ENCODE assay signal across 9 mouse cellular contexts in the genomic region with DNA sequence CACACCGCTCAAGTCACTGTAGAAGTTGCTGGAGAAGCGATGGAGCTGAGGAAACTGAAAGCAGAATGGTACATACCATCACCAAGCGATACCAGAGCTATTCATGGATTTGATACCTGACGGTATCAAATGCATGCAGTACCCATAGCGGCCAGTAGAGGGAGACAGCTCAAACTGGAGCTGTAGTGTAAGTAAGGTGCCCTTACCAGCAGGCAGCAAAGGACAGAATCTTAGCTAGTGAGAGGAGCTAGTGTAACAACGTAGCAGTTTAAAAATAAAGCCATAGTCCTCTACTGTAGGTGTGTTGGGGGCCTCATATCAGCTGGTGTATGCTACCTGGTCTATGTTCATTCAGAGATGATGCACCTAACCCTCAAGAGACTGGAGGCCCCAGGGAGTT. TPM values are rescaled to one million over a fixed set of nuclear protein-coding genes. Genes with fewer than 3 reads are reported as not detected.
DNase-seq lines count a peak whose midpoint lies in the region; ATAC-seq and TF ChIP-seq lines count a peak whose summit lies in the region.
"Had no signal": no experiment of that assay in that cellular context is flagged by ENCODE, and none has a peak within 500 bp of the region (broad histone marks: within the 10 kb centered on the region; RNA-seq: fewer than 3 reads in every experiment).

No protein-coding gene starts in this region.

- no peak overlapping the region for H3K27ac ChIP-seq in heart, embryonic 16.5 days (ENCODE audit: low read length)
- no peak overlapping the region for H3K27ac ChIP-seq in liver, postnatal 0 days (ENCODE audit: low read depth)

- H3K4me3 ChIP-seq in heart, embryonic 16.5 days (ENCODE audit: low read length), result no peak overlapping the region
- no peak overlapping the region for H3K4me3 ChIP-seq in liver, postnatal 0 days (ENCODE audit: low read depth, low read length)

- no peaks in the 10 kb centered on the region for H3K4me1 ChIP-seq in heart, embryonic 16.5 days (ENCODE audit: control insufficient read depth, insufficient read depth, low read length)
- no peaks in the 10 kb centered on the region for H3K4me1 ChIP-seq in liver, postnatal 0 days (ENCODE audit: insufficient read depth)

- peak; percentile 90 for ATAC-seq in CD4-positive, CD25-positive, alpha-beta regulatory T cell, adult 4 months
- peak; percentile 55; the same call in 1 of the 2 replicates for ATAC-seq in heart, embryonic 16.5 days (replicated peaks; ENCODE audit: extremely low read depth, insufficient read depth, low FRiP score)
- peak; percentile 47; the same call in 1 of the 2 replicates for ATAC-seq in liver, postnatal 0 days
- peak; percentile 81 for ATAC-seq in neutrophil, adult 5-6 weeks (ENCODE audit: extremely low read depth, insufficient number of reproducible peaks, low FRiP score, poor library complexity, severe bottlenecking)

- TF ChIP-seq CTCF in liver, postnatal 0 days (IDR thresholded peaks at IDR 0.05; ENCODE audit: low read depth), result peak; percentile 98

- H3K4me2 ChIP-seq in heart, embryonic 16.5 days (ENCODE audit: low read depth, low read length), result no peak overlapping the region; the same call in 1 of the 2 replicates
- H3K4me2 ChIP-seq in liver, postnatal 0 days (ENCODE audit: low read depth, low read length), result no peak overlapping the region

- H3K9ac ChIP-seq in heart, embryonic 16.5 days (ENCODE audit: low read length), result no peak overlapping the region
- H3K9ac ChIP-seq in liver, postnatal 0 days (replicated peaks), result no peak overlapping the region

- no peak for TF ChIP-seq EP300 in liver, postnatal 0 days (IDR thresholded peaks at IDR 0.05; ENCODE audit: low read depth)

- peak; percentile 63 to 66 for DNase-seq in adrenal gland, adult 18-20 months (ENCODE audit: low spot score in 2 of 2)
- peak; percentile 80 for DNase-seq in embryo, embryonic 11 days
- DNase-seq in kidney, postnatal 10 days, result peak; percentile 82
- peak; percentile 81 for DNase-seq in liver, postnatal 0 days
- DNase-seq in thymus, postnatal 36 days, result peak; percentile 15 to 41

- 0 out of 2 replicates have a peak, but pooled peaks cover 2% of the 10 kb centered on the region for H3K36me3 ChIP-seq in heart, embryonic 16.5 days (ENCODE audit: control insufficient read depth, insufficient read depth)
- 0 out of 2 replicates have a peak, but pooled peaks cover 1% of the 10 kb centered on the region for H3K36me3 ChIP-seq in liver, postnatal 0 days (replicated peaks; ENCODE audit: insufficient read depth, low read length)

- 8% methylated on average over 6 of the region's 6 CpGs for WGBS in heart, embryonic 16.5 days
- 14% methylated on average over 6 of the region's 6 CpGs for WGBS in liver, postnatal 0 days (ENCODE audit: insufficient replicate concordance)

- H3K27me3 ChIP-seq in heart, embryonic 16.5 days (ENCODE audit: control insufficient read depth, insufficient read depth, low read length), result no peaks in the 10 kb centered on the region
- no peaks in the 10 kb centered on the region for H3K27me3 ChIP-seq in liver, postnatal 0 days (ENCODE audit: insufficient read depth, low read length)

- H3K9me3 ChIP-seq in heart, embryonic 16.5 days (replicated peaks; ENCODE audit: control insufficient read depth, low read length), result no peaks in the 10 kb centered on the region
- H3K9me3 ChIP-seq in liver, postnatal 0 days (ENCODE audit: low read length), result no peaks in the 10 kb centered on the region

RNA-seq across cellular contexts. Expression of gene Cyp4v3, which starts 12.0 kb away (rescaled TPM):
- 10 to 100 TPM; 15.4 to 17.4 TPM for polyA plus RNA-seq in CD4-positive, CD25-positive, alpha-beta regulatory T cell, adult 4 months (2017; shearing (Covaris generic))
- 10 to 100 TPM; 23.5 to 23.7 TPM for total RNA-seq in adrenal gland, adult 18-20 months (2021)
- polyA plus RNA-seq in heart, embryonic 16.5 days (2015; fragmentation: Nextera tagmentation; extraction: Ambion mirVana), result 0.81 and 1.1 TPM in 2 replicates
- 8.0 and 8.4 TPM in 2 replicates for polyA plus RNA-seq in liver, postnatal 0 days (2015; fragmentation: Nextera tagmentation; extraction: Ambion mirVana)
- total RNA-seq in neutrophil, adult 5-6 weeks (2017), result 12.7 and 14.5 TPM in 2 replicates

RNA-seq across cellular contexts. Expression of gene Gm45753, which starts 36.8 kb away (rescaled TPM):
- polyA plus RNA-seq in CD4-positive, CD25-positive, alpha-beta regulatory T cell, adult 4 months (2017; shearing (Covaris generic)), result not detected
- not detected for total RNA-seq in adrenal gland, adult 18-20 months (2021)
- polyA plus RNA-seq in heart, embryonic 16.5 days (2015; fragmentation: Nextera tagmentation; extraction: Ambion mirVana), result 0.11 TPM in 1 of 2 replicates, not detected in the other
- polyA plus RNA-seq in liver, postnatal 0 days (2015; fragmentation: Nextera tagmentation; extraction: Ambion mirVana), result 41.6 and 42.7 TPM in 2 replicates
- not detected in 2 replicates for total RNA-seq in neutrophil, adult 5-6 weeks (2017)
- polyA plus RNA-seq: frontal cortex, adult 2 months had no signal

RNA-seq across cellular contexts. Expression of gene Fam149a, which starts 37.1 kb away (rescaled TPM):
- not detected for polyA plus RNA-seq in CD4-positive, CD25-positive, alpha-beta regulatory T cell, adult 4 months (2017; shearing (Covaris generic))
- 10 to 100 TPM in 1 of 2 experiments, 1 to 10 TPM in 1; 9.8 to 12.0 TPM for total RNA-seq in adrenal gland, adult 18-20 months (2021)
- 3.0 and 3.4 TPM in 2 replicates for polyA plus RNA-seq in heart, embryonic 16.5 days (2015; fragmentation: Nextera tagmentation; extraction: Ambion mirVana)
- polyA plus RNA-seq in liver, postnatal 0 days (2015; fragmentation: Nextera tagmentation; extraction: Ambion mirVana), result 1.5 and 2.1 TPM in 2 replicates
- not detected in 2 replicates for total RNA-seq in neutrophil, adult 5-6 weeks (2017)

RNA-seq across cellular contexts. Expression of gene Klkb1, which starts 50.4 kb away (rescaled TPM):
- polyA plus RNA-seq in CD4-positive, CD25-positive, alpha-beta regulatory T cell, adult 4 months (2017; shearing (Covaris generic)), result under 1 TPM in 1 of 2 experiments, not detected in 1; 0.43 TPM
- not detected for total RNA-seq in adrenal gland, adult 18-20 months (2021)
- polyA plus RNA-seq in heart, embryonic 16.5 days (2015; fragmentation: Nextera tagmentation; extraction: Ambion mirVana), result not detected in 2 replicates
- 29.5 and 30.1 TPM in 2 replicates for polyA plus RNA-seq in liver, postnatal 0 days (2015; fragmentation: Nextera tagmentation; extraction: Ambion mirVana)
- total RNA-seq in neutrophil, adult 5-6 weeks (2017), result not detected in 2 replicates

Comparison
In these comparisons a context has a peak if more than half of its experiments do, and no peak if none do; other contexts are left out.
1. DNase-seq: peak in every context shown above with its lines; median percentile 82 in kidney, postnatal 10 days; 81 in liver, postnatal 0 days; 80 in embryo, embryonic 11 days; 64 in adrenal gland, adult 18-20 months; 28 in thymus, postnatal 36 days.
2. RNA of gene Gm45753, which starts 36.8 kb away (polyA plus RNA-seq): 41.6 to 42.7 TPM in liver, postnatal 0 days; 0.11 TPM in heart, embryonic 16.5 days and not detected in CD4-positive, CD25-positive, alpha-beta regulatory T cell, adult 4 months; every median in the first group is over 10 times any median in the second.
3. Peak in every context shown above with its lines, with median percentiles within 50 percentile points of each other: ATAC-seq.